Mouse (Mus musculus): Measurements from ENCODE around the gene Tgfb2.

Tgfb2 gene

DNA sequence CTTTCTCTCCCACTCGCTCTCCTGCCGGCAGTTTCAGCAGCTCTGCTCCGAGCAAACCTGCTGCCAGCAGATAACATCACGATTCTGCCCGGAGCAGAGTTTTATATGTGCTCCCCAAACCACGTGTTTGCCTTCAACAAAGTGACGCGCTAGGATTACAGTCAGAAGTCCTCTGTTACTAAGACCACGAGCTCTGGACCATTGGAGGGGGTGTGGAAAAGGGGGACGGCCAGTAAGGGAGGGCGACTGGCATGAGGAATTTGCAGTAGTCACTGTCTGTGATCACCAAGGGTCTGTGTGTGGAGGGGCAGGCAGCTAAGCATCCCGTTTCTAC, at the start of gene Tgfb2:
Gene Tgfb2, minus strand, starts transcription at position 75 of the 334 bp plus-strand sequence.
- DNase-seq (ENCODE audit: low spot score in 2 of 2) = no peak

GRCm38 (mm10) chr1:186749675-186750283, 44.0 kb upstream of the Tgfb2 start:
- DNase-seq (ENCODE audit: low spot score in 2 of 2) = no peak

- peak; percentile 74 to 83 for DNase-seq (ENCODE audit: low spot score in 2 of 2)
Observed at GRCm38 (mm10) chr1:186748724-186749653, 43.2 kb upstream of the Tgfb2 start, which contains the start of gene Rrp15. TSS of gene Rrp15 (minus strand) at chr1:186749358.

DNA sequence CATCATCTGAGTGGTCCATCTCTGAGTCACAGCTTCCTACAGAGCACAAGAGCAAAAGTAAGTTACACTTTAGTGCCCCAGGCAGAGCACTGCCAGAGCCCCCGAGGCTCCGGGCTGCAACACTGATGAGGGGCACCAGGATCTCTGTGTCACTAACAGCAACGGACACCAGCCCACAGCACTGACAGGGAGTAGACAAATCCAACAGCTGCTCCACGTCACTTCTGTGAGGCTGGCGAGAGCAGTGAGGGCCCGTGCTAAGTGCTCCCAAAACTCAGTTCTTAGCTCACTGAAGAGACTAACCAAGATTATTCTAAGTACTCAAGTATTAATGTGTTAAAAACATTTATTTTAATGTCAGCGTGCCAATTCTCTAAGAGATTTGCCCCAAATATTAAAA, 34.0 kb upstream of the Tgfb2 start:
- DNase-seq (ENCODE audit: low spot score in 2 of 2) = no peak

- DNase-seq (ENCODE audit: low spot score in 2 of 2) = no peak
Observed at GRCm38 (mm10) chr1:186735537-186735936, 29.7 kb upstream of the Tgfb2 start.

- no peak for DNase-seq (ENCODE audit: low spot score in 2 of 2)
Observed at GRCm38 (mm10) chr1:186733052-186733451, 27.3 kb upstream of the Tgfb2 start.

DNA sequence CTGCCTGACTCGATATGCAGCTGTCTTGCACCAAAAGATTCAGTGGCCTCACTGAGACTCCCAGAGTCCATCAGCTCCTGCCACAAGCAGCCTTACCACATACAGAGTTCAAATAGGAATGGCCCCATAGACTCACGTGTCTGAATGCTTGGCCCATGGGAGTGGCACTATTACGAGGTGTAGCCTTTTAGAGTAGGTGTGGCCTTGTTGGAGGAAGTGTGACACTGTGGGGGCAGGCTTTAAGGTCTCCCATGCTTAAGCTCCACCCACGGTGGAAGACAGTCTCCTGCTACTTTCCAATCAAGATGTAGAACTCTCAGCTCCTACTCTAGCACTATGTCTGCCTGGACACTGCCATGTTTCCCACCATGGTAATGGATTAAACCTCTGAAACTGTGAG, 23.0 kb upstream of the Tgfb2 start:
- DNase-seq (ENCODE audit: low spot score in 2 of 2) = no peak

DNA sequence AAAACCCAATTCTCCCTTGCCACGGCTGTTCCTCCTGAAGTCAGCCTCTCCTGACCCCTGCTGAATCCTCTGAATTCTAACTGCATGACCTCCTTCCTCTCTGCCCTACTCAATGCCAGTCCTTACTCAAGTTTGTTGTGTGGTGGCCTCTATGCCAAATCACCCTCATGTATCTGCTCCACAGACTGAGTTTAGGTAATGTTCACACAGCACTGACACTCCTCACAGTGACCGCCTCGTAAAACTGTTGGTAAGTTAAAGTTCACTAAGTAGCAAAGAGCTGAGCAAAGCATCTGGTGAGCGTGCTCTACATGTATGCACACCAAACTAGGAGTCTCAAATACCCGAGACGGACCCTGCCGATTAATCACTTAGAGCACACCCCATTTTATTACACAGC, 20.3 kb upstream of the Tgfb2 start:
- DNase-seq (ENCODE audit: low spot score in 2 of 2) = no peak

DNA sequence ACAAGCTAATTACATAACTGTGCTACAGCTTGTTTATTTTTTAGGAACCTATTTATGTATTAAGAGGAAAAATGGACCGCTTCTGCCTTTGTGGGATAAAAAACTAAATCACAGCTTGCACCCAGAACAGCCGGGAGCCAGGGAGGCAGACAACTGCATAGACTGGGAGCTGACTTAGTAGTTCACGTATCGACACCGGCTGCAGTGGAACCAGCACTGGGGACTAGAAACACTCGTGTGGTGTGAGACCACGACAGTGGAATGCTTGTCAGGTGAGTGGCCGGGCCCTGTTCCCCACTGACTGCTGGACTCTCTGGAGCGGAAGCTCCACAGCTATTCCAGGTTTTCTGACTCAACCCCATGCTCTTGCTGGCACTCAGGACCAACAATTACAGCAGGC, 16.5 kb upstream of the Tgfb2 start:
- no peak for DNase-seq (ENCODE audit: low spot score in 2 of 2)

DNA sequence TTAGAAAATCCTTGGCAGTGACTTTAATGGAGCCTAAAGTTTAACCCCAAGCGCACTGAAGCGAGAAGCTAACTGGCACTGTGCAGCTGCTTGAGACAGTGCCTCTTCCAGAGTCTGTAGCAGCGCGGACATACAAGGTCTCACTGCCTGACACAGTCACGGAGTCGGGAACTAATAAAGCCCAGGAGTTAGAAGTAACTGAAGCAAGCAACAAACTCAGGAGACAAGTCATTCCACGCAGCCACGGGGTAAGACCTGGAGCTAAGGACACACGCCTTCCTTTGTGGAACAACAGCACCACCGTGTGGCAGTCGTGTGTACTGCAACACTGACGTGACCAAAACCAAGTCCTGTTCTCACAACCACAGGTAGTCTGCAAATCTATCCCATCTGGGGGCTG, 16.1 kb upstream of the Tgfb2 start:
- peak; percentile 47 to 62 for DNase-seq (ENCODE audit: low spot score in 2 of 2)

DNA sequence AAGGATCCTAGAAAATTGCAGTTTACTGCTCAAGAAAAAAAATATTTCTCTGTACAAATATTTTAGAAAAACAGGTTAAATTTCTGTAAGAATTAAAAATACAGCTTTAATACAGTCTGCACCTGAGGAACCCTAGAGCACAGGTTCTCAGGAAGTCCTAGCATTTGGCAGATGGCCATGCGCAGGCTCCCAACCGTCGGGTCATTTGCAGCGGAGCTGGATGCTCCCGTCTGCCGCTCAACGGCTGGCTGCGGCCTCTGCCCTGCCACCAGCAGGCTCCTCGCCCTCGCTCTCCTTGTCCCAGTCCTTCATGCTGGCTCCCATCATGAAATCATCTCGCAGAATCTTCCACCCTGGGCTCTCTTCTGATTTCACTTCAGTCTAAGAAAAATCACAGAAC, 15.4 kb upstream of the Tgfb2 start:
- DNase-seq (ENCODE audit: low spot score in 2 of 2) = no peak

- no peak for DNase-seq (ENCODE audit: low spot score in 2 of 2)
Observed at GRCm38 (mm10) chr1:186719708-186720107, 13.9 kb upstream of the Tgfb2 start.

GRCm38 (mm10) chr1:186718881-186719280, 13.1 kb upstream of the Tgfb2 start:
- DNase-seq (ENCODE audit: low spot score in 2 of 2) = no peak

DNA sequence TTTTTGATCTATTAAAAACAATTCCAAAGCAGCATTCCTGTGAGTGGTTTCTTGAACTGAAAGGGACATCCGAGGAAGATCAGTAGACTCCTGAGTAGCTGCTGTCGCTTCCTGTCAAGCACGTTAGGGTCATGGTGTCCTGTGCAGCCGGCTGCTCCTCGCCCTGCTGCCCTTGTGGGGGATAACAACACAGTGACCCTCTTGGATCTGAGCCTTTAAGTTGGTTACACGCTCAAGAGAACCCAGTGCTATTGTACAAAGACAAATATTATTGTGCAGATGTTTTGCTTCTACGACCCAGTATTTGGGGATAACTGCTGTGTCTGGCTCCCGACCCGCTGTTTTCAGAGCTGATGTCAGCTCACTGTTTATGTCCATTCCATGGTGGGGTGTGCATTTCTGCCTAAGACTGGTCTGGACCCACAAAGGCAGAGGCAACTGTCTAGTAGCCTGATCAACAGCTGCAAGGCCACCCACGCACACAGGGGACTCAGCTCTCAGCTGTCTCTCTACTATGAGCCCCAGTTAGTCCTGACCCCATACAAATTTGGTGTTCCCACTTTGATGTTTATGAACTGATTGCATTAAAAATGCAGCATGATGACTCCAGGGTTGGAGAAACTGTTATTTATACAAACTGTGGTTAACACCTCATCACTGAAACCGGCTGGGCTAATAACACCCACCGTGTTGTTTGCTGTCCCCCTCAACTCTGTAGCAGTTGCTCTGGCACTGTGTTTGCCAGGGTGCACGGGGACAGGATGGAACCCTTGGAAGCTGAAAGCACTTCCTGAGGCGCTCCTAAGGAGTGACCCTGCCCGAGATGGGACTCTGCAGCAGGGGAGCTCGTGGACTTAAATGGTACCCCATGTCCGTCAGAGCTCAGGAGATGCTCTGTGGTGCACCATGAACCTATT, 9.4 kb upstream of the Tgfb2 start:
- no peak for DNase-seq (ENCODE audit: low spot score in 2 of 2)

- DNase-seq (ENCODE audit: low spot score in 2 of 2) = no peak
Observed at GRCm38 (mm10) chr1:186714215-186714614, 8.4 kb upstream of the Tgfb2 start.

- no peak for DNase-seq (ENCODE audit: low spot score in 2 of 2)
Observed at GRCm38 (mm10) chr1:186712802-186713471, 7.1 kb upstream of the Tgfb2 start.

DNA sequence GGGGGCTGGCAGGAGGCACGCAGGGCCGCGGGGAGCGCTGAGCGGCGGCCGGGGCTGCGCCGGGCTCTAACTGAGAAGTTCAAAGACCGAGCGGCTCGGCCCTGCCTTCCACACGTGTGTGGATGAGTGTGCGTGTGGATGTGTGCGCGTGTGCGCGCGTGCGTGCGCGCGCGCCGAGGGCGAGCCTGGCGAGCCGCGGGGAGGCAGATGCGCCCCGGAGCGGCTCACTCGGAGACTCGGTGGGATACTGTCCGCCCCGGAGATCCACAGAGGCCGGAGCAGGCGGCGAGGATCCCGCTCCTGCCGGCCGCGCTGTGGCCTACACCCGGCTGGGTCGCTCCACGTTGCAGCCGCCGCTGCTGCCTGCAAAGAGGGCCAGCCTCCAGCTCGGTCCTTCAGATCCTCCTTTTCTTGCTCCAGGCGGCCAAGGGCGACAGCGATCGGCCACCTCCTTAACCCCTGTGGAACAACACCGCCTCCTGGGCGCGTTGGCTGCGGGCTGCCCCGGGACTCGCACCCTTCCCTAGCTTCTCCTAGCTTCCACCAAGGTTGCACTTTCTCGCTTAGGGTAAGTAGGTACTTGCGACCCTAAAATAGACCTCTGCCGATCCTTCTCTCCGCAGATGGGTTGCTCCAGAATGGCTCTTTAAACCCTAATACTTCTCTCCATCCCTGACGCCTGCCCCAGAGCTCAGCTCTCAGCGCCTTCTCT, 430 bp downstream of the Tgfb2 start:
- DNase-seq (ENCODE audit: low spot score in 2 of 2) = peak in 1 of 2 experiments; percentile 5

GRCm38 (mm10) chr1:186703980-186704701, 1.6 kb downstream of the Tgfb2 start:
- DNase-seq (ENCODE audit: low spot score in 2 of 2) = no peak

- DNase-seq (ENCODE audit: low spot score in 2 of 2) = peak in 1 of 2 experiments; percentile 11
Observed at GRCm38 (mm10) chr1:186703256-186703979, 2.4 kb downstream of the Tgfb2 start.
